Mouse (Mus musculus): ENCODE measurements around the gene Tiprl.

Gene Tiprl

GRCm38 (mm10) chr1:165201445-165202012 lies 35.3 kb downstream of the Tiprl start:
- no peak for DNase-seq

- DNase-seq = no peak
Measured at GRCm38 (mm10) chr1:165200748-165201147, 36.0 kb downstream of the Tiprl start.

GRCm38 (mm10) chr1:165199639-165200038 lies 37.2 kb downstream of the Tiprl start:
- DNase-seq = no peak

DNA sequence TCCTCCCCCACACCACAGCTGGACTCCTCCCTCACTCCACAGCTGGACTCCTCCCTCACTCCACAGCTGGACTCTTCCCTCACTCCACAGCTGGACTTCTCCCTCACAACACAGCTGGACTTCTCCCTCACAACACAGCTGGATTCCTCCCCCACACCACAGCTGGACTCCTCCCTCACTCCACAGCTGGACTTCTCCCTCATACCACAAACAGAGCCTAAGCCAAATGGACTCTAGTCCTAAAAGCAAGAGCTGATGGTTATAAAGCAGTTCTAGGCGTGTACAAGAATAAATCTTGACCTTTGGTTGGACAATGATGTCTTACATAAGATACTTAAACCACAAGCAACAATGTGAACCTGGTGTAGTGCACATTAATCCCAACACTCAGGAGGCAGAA lies 37.8 kb downstream of the Tiprl start:
- no peak for DNase-seq

DNA sequence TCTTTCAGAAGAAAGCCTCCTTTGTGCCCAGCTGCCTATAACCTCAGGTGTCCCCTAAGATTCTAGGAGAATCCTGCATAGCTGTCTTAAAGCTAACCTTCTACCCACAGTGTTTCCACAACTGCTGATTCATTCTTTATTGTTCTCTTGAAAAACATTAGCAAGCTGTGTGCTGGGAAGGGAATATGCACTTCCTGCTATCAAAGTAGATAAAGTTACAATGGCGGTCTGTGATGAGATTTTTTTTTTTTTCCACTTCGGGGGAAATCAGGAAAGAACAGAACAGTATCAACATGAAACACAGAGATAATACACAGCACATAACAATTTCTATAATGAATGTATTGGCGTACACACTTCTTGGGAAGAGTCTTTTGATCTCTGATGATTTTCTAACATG lies 38.9 kb downstream of the Tiprl start:
- DNase-seq = no peak

GRCm38 (mm10) chr1:165195396-165195960 lies 41.3 kb downstream of the Tiprl start:
- no peak for DNase-seq

- no peak for DNase-seq
Measured at GRCm38 (mm10) chr1:165194662-165195013, 42.2 kb downstream of the Tiprl start.

DNA sequence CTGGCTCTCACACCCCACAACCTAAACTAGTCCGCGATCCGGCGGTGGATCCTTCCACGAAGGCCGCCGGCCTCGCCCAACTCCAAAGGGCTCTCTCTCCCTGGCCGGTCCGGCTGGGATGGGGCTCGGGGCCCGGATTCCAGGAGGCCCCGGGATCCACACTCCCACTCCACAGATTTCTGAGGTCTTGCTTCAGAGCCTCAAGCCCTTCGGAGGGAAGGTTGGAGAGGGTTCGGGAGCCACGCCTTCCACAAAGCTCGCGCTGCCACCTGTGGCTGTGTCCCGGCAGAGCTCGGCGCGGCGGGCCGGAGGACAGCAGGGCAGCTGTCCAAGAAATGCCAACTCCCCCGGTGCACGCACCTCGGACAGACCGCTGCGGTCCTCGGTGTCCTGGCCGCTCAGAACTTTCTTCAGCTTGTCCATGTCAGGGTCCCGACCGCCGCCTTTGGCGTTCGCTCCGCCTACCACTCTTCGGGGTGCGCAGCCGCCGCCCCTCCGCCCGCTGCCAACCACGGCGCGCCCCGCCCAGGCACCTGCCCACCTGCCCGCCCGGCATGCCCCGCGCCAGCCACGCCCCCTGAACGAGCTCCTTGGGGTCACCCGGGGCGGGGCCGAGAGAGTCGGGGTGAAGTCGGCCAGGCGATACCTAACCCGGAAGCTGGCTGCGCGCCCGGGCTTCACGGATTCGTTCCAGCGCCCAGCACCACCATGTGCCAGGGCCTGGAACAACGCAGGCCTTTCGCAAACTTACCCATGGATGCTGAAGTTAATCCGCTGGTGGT lies 42.7 kb downstream of the Tiprl start, which contains the start of gene Sft2d2:
Gene Sft2d2, minus strand, starts transcription at position 559 of the 782 bp plus-strand sequence.
- peak; percentile 98 for DNase-seq

DNA sequence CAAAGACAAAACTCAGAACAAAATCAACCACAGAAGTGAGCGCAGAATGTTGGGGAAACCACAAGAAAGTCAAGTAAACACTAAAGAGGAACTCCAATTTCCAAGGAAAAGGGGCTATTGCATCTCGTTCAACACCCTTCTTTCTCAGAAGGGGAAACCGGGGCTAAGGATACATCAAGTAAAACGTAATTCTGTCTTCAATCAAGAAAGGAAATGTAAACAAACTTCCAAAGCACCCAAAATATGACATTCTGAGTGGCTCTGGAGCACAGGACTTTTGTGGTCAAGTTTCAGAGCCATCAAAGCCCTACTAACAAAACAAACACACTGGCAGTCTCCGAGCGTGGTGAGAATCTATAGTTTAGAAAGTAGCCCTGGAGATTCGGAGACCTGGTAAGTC lies 43.4 kb downstream of the Tiprl start:
- no peak for DNase-seq

- no peak for DNase-seq
Measured at GRCm38 (mm10) chr1:165192714-165193264, 44.0 kb downstream of the Tiprl start.

GRCm38 (mm10) chr1:165192102-165192501 lies 44.7 kb downstream of the Tiprl start:
- DNase-seq = no peak

DNA sequence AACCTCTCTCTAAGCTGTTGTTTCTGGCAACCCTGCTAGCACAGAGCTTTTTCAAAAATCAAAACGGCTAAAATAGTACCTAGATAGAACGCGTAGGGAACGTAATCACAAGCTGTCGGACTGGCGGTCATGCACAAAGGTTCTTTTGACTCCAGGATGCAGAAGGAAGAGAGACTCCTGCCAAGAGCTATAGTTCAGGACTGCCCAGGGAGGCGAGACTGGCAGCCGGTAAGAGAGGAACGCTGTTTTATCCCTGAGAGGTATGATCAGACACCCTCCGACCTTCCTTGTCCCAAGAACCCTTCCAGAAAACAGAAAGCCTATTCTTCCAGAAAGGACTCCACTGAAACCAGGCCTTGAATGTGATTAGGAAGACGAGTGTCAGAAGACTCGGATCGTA lies 45.2 kb downstream of the Tiprl start:
- DNase-seq = no peak

GRCm38 (mm10) chr1:165190571-165191273 lies 46.1 kb downstream of the Tiprl start:
- no peak for DNase-seq

DNA sequence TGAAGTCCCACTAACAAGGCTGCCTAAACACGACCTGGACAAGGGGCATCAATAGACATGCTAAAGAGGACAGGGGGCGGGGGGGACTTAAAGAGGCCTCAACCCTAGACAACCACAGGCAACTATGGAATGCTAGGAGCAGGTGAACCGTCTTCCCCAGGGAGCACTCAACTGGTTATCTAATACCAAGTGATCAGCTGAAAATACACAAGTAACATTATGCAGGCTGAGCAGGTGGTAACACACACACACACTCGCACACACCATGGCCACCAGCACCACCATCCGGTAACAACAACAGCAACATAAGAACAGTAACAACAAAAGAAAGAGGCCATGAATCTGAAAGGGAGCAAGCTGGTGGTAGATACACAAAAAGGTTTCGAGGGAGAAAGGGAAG lies 46.7 kb downstream of the Tiprl start:
- DNase-seq = no peak

DNA sequence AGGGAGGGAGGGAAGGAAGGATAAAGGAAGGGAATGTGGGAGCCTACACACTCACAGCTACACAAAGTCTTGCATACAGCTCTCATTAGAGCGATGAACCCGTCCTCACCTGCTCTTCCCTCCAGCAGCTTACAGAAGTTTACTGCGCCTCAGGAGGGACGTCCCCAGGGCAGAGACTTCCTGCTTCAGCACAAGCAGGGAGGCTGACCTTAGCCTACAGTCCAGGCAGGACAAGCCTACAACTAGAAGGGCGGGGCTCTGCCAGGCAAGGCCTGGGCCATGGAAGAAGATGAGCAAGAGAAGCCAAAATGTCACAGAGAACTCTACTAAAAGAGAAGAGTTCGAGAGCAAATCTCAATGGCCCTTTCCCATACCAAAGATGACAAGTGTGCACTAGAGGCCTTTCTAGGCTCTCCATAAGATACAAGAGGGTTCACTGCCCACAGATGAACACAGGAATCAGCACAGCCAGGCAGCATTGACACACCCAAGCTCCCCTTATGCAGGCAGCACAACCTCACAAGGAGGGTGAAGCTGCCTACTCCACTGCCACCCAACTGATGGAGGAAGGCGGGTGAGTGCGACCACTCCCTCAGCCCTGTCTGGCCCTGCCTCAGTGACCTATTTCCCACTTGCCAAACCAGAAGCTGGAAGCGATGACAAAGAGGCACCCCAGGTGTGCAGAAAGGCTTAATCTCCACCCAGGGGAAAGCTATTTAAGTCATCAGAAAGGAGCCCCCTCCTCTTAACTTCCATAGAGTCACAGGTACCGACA lies 47.8 kb downstream of the Tiprl start:
- peak; percentile 52 for DNase-seq

- no peak for DNase-seq
Measured at GRCm38 (mm10) chr1:165187357-165187756, 49.4 kb downstream of the Tiprl start.

DNA sequence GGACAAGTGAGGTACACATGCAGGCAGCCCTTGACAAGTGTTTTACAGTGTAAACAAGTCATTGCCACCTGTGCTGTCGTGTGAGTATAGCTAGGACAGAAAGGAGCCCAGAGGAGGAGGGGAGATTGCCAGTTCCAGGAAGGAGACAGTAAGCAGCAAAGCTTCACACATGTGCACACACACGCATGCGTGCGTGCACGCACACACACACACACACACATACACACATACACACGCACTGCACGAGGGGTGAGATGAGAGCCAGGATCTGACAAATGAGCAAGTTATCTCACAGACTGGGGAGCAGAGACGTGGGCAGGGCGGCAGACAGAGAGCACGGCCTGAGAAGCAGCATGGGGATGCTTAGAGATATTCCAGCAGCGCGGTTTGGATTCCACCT lies 50.3 kb downstream of the Tiprl start:
- DNase-seq = no peak

DNA sequence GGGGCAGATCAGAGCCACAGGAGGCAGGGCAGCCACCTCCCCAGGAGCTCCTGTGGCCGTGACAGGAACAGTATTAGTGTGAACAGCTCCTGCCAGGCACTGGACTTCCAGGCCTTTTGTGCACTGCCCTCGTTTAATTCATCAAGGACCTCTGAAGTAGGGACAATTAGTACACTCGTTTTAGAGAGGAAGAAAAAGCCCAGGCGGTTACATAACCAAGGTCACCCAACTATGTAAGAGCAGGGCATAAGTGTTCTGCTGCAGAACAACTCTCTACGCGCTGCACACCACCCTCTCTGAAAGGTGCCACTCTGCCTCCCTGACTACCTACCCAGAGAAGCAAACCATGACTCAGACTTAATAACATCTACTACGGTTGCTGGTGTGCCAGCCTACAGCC lies 51.7 kb downstream of the Tiprl start:
- DNase-seq = no peak

GRCm38 (mm10) chr1:165184178-165184577 lies 52.6 kb downstream of the Tiprl start:
- no peak for DNase-seq

GRCm38 (mm10) chr1:165183400-165183799 lies 53.4 kb downstream of the Tiprl start:
- no peak for DNase-seq

GRCm38 (mm10) chr1:165179321-165179720 lies 57.5 kb downstream of the Tiprl start:
- DNase-seq = no peak

- no peak for DNase-seq
Measured at GRCm38 (mm10) chr1:165178075-165178474, 58.7 kb downstream of the Tiprl start.

Measured in thymus, postnatal 25 days (tissue).